Mouse (Mus musculus) bone marrow, adult 2 months (tissue): Measurements from ENCODE around the gene Mtch2. TPM values are rescaled to one million over a fixed set of nuclear protein-coding genes. Genes with fewer than 3 reads are reported as not detected.

ENCODE experiments used
- H3K27ac ChIP-seq: fragments of 200-500 bp; 2 replicates; pipeline ENCODE4 v1.5.1; 2012; ENCODE audit warnings: low read depth, mild to moderate bottlenecking, control low read depth, inconsistent platforms, low read length; ENCODE audit not compliant: control insufficient read depth, poor library complexity, insufficient read depth
- H3K4me1 ChIP-seq: fragments of 200-500 bp; 2 replicates; pipeline ENCODE4 v1.6.1; 2011; ENCODE audit warnings: low read length; ENCODE audit not compliant: control insufficient read depth, insufficient read depth
- H3K4me3 ChIP-seq: fragments of 200-500 bp; replicated peaks from 2 replicates; pipeline ENCODE3; 2011; ENCODE audit warnings: mild to moderate bottlenecking, low read depth, low read length, control low read depth; ENCODE audit not compliant: control insufficient read depth
- CTCF ChIP-seq: fragments of 200-500 bp; IDR thresholded peaks from 2 replicates; pipeline ENCODE4 v1.5.1; 2011; ENCODE audit warnings: low read length, control low read depth; ENCODE audit not compliant: control insufficient read depth, insufficient read depth
- POLR2A ChIP-seq: fragments of 200-500 bp; IDR thresholded peaks from 2 replicates; pipeline ENCODE4 v1.6.1; 2011; ENCODE audit warnings: low read depth, mild to moderate bottlenecking, control low read depth, low read length, borderline replicate concordance; ENCODE audit not compliant: control insufficient read depth
- WGBS: fragments of 180-500 bp; shearing (Covaris S2); methylation state at CpG from one replicate; pipeline ENCODE4 v1.1.7; 2018; 5-methylcytosine and 5-hydroxymethylcytosine counted together
- polyA plus RNA-seq: library from polyadenylated mRNA; stranded (reverse); fragments of >200 nt; gene quantifications from 2 replicates; pipeline ENCODE4 v1.2.4, GENCODE M21; 2011; ENCODE audit warnings: low replicate concordance; ENCODE audit not compliant: missing spikeins, insufficient read depth, insufficient read length

Gene Mtch2
- polyA plus RNA-seq, 1 experiment = 113 TPM

DNA sequence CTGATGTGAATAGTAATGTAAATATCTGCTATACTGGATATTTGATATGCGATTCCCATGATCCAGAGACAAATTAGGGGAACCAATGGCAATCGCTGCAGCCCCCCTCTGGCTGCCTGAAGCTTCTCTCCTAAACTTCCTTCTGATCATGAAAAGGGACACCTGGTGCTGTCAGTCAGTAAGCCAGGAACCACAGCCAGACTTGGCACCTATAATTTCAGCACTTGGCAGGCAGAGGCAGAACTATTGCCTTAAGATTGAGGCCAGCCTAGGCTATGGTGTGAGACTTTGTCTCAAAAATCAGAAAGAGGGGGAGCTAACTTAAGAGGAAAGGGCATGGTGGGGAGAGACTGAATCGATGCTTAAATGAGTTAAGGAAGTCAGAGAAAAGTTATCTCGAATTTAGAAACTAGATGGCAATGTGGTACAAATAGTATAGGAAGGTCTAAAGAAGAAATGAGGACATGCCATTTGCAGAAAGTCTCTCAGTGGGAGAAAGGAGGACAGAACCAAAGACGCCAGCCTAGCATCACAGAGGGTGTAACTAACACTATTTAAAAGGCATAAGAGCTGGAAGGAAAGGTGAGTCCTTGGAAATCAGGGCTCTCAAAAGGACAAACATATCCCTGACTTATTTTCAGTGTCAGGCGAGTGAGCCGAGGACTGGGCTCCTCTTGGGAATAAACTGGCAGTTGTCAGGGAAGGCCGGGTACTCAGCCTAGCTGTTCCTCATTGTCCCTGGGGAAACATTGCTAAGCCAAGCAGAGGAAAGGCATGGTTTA, 24.4 kb downstream of the Mtch2 start:
- no peaks in the 10 kb centered on the region; the same call in 1 of the 2 replicates for H3K4me1 ChIP-seq
- TF ChIP-seq POLR2A (no peak), CTCF (no peak)
- no peak overlapping the region for H3K27ac ChIP-seq
- 60% methylated on average over 8 of the region's 8 CpGs for WGBS
- H3K4me3 ChIP-seq = no peak overlapping the region

DNA sequence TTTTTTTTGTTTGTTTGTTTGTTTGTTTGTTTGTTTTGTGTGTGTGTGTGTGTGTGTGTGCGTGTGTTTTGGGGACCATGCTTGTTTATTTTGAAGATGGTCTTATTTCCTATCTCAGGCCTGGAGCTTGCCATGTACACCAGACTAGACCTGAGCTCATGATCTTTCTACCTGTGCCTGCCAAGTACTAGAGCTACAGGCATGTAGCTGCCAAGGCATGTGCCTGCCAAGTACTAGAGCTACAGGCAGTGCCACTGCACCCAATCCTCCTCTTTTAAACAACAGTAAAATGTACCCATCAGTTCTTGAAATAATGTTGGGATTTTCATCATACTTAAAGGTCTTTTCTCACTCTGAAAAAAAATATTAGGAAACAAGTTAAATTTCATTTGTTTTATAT, 27.1 kb downstream of the Mtch2 start:
- Histone ChIP-seq H3K27ac (no peak overlapping the region), H3K4me1 (no peaks in the 10 kb centered on the region; the same call in 1 of the 2 replicates), H3K4me3 (no peak overlapping the region)
- TF ChIP-seq CTCF (no peak), POLR2A (no peak)
- WGBS = 82% methylated on average over 1 of the region's 1 CpGs

DNA sequence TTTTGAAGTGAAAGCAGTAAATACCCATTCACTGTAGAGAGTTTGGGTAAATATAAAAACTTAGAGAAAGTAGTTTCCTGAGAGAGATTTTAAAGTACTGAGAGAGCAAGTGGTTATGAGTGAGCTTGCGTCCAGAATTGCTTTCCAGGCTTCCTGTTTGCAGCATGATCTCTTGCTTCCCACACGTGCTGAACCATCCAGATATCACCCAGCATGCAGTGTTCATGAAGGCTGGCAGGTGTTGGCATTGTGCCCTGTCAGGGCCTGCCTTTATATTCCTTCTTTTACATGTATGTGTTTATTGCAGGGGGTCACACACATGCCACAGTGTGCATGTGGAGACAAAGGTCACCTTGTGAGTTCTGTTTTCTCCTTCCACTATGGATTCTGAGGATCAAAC, 28.3 kb downstream of the Mtch2 start:
- Histone ChIP-seq H3K4me3 (no peak overlapping the region), H3K27ac (no peak overlapping the region), H3K4me1 (no peaks in the 10 kb centered on the region; the same call in 1 of the 2 replicates)
- 27% methylated on average over 2 of the region's 2 CpGs for WGBS
- TF ChIP-seq CTCF (no peak), POLR2A (no peak)

DNA sequence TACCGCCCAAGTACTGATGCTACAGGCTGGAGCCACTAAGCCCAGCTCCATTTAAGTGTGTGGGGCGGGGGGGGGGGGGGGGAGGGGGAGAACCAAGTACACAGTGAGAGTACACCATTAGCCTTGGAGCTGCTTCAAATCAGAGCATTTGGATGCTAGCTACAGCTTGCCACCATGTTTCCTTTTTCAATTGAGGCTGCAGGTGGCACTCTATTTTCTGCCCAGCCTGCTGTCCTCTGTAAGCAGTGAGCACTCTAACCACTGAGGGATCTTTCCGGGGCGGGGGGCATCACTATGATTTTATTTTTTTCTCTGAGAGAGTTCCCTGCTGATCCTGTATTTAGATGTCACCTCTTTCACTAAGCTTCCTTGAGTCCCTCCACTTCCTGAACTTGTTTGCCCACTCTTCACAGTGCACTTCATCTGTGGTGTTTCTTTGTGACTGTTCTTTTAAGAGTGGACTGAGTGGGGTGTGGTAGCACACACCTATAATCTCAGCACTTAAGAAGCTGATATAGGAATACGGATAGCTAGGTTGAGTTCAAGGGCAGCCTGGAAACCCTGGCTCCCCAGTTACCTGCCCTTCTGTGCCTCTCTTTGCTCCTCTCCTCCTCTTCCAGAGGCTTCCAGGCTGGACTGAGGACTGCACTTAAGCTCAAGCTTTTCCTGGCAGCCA, 30.8 kb downstream of the Mtch2 start:
- no peak for TF ChIP-seq POLR2A
- no peak for TF ChIP-seq CTCF
- no peak overlapping the region for H3K4me3 ChIP-seq
- 65% methylated on average over 5 of the region's 5 CpGs for WGBS
- H3K4me1 ChIP-seq = no peaks in the 10 kb centered on the region; the same call in 1 of the 2 replicates
- no peak overlapping the region for H3K27ac ChIP-seq

DNA sequence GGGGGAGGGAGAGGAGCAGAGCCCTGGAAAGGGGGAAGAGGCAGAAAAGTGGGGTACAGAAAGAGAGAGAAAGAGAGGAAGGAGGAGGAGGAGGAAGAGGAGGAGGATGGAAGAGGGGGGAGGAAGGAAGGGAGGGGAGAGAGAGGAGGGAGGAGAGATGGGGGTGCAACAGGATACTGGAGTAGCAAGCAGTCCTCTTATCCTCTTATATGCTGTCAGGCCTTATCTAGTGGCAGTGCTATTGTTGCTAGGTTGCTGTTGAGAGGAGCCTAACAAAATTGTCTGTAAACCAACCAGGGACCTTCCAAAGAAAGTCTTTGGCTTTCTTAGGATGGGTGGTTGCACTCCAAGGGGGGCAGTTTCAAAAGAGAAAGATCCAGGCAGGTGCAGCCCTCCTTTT, 32.5 kb downstream of the Mtch2 start:
- Histone ChIP-seq H3K27ac (no peak overlapping the region), H3K4me3 (no peak overlapping the region), H3K4me1 (no peaks in the 10 kb centered on the region; the same call in 1 of the 2 replicates)
- TF ChIP-seq POLR2A (no peak), CTCF (no peak)

DNA sequence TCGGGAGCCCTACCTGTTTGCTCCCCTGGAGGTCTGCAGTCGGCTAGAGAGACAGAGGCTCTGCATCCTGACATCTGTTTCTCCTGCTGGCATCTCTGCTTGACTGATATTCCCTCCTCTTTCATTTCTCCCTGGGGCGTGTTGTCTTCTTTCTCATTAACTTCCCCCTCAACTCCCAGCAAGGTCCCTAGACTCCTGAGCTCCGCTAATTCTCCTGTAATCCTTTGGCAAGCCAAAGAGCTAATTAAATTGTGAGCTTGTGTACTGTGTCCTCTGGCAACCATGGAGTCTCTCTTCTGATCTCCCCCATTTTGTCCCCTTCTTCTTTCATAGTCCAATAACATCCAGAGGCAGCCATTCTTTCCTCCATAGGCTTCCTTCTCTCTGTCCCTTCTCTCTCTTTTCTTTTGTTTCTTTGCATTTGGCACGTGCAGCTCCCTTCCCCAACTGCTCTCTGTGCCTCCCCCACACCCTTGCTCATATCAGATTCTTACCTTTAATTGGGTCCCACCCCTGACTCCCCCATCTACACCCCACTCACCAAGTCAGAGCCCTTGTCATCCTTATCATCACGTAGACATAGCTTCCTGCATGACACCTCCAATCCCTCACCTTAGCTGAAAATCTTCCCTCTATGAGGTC, 33.3 kb downstream of the Mtch2 start:
- no peak overlapping the region for H3K4me3 ChIP-seq
- 62% methylated on average over 6 of the region's 6 CpGs for WGBS
- H3K4me1 ChIP-seq = no peaks in the 10 kb centered on the region; the same call in 1 of the 2 replicates
- no peak overlapping the region for H3K27ac ChIP-seq
- TF ChIP-seq POLR2A (no peak), CTCF (no peak)

DNA sequence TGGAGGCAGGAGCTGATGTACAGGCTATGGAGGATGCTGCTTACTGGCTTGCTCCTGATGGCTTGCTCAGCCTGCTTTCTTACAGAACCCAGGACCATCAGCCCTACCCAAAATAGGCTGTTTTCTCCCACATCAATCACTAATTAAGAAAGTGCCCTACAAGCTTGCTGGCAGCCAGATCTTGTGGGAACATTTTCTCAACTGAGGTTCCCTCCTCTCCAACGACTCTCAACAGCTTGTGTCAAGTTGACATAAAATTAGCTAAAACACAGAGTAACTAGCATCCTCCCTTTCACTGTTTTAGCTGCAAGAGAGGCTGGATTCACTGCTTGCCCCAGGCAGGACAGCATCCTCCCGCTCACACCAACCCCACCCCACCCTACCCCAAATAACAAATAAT, 34.9 kb downstream of the Mtch2 start:
- H3K27ac ChIP-seq = no peak overlapping the region
- WGBS = 79% methylated on average over 2 of the region's 2 CpGs
- H3K4me1 ChIP-seq = no peaks in the 10 kb centered on the region; the same call in 1 of the 2 replicates
- no peak for TF ChIP-seq POLR2A
- H3K4me3 ChIP-seq = no peak overlapping the region

DNA sequence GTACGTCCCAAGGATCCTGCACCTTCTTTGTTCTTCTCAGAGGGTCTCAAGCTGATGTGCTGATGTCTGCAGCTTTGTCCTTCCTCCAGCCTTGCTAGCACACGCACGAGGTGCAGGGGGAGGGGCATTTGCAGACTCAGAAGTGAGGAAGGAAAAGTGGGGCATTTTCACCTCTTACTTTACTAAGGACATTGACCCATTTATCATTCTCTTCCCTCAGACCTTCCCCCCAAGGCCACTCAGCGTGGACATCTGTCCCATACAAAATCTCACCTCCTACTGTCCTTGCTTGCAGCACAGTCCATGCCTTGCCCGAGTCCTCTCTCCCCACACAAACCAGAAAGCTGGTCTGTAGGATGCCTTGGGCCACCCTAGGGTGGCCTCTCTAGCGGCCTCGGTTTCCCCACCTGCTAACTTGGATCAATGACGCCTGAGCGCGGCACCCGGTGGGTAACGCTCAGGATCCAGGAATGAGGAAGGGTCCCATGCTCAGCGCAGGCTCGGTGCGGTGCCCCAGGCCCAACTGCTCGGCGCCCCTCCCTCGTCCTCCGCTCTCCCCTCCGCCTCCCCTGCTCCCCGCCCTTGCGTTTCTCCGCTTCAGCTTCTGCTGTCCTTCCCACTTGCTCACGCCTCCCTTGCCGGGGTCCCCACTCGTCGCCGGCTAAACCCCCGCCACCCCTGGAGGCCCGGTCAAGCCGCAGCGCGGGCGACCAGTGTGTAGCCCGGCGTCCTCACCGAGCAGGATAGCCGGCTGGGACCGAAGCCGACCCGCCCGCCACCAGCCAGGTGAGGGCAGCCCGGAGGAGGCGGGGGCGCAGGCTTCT, 38.5 kb downstream of the Mtch2 start, which contains the start of gene C1qtnf4:
C1qtnf4 (plus strand) TSS at position 643 of the 824 bp plus-strand sequence.
- H3K4me1 ChIP-seq = no peaks in the 10 kb centered on the region
- TF ChIP-seq CTCF = no peak
- no peak within 1 kb of the TSS for H3K4me3 ChIP-seq
- WGBS = 4% methylated on average over 45 of the region's 45 CpGs
- no peak within 1 kb of the TSS for H3K27ac ChIP-seq
